Mouse (Mus musculus) adrenal gland, postnatal 10 days (tissue): ENCODE data around the gene Olfr1046. TPM values are rescaled to one million over a fixed set of nuclear protein-coding genes. Genes with fewer than 3 reads are reported as not detected.
"Not testable (repeated sequence)": the region's sequence is repeated elsewhere in the genome, so short reads cannot be mapped to it uniquely, and the experiment has no call there.

Experiments used
- DNase-seq: peaks from one replicate; pipeline ENCODE4 v3.0.0; 2021; ENCODE audit warnings: mixed read lengths
- long read RNA-seq, 2 experiments: library from polyadenylated mRNA; stranded (forward); transcript quantifications; one replicate each; pipeline ENCODE4 v2.0.0; 2021
- total RNA-seq, 2 experiments: library from RNA; stranded (reverse); gene quantifications; 2 replicates each; pipeline ENCODE4 v1.2.3; 2021

Gene Olfr1046
- not detected for total RNA-seq
- long read RNA-seq, experiment 1, result 0 reads
- long read RNA-seq, experiment 2, result 0 reads

GRCm38 (mm10) chr2:86219214-86219613 is at the start of gene Olfr1046:
Gene Olfr1046 (minus strand): TSS chr2:86219314.
- DNase-seq, result no peak

DNA sequence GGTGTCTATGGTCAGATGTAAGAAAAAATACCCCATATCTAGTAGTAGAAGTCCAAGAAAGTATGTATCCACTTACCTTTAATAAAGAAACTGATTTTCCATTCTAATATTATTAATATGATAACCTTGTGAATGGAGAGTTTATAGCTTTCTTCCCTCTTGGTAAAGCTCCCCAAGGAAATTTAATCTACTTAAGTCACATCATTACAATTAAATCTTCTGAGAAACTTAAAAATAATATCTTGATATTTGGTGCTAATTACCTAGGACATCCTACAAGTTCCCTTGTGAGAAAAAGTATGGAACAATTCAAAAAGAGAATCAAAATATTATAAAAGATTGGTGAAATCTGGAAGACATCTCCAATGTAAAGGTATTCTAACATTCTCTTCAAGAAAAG is 39.1 kb upstream of the Olfr1046 start, which contains the start of gene Olfr1049:
TSS of gene Olfr1049 (minus strand) at position 101 of the 400 bp plus-strand sequence.
- not testable (repeated sequence) for DNase-seq

GRCm38 (mm10) chr2:86240189-86240588 is 21.1 kb upstream of the Olfr1046 start, which contains the start of gene Olfr1048:
Gene Olfr1048 (minus strand): TSS chr2:86240289.
- no peak for DNase-seq

- no peak for DNase-seq
Observed at GRCm38 (mm10) chr2:86231301-86231700, 12.2 kb upstream of the Olfr1046 start, which contains the start of gene Olfr1047. Gene Olfr1047 (minus strand): TSS chr2:86231401.

DNA sequence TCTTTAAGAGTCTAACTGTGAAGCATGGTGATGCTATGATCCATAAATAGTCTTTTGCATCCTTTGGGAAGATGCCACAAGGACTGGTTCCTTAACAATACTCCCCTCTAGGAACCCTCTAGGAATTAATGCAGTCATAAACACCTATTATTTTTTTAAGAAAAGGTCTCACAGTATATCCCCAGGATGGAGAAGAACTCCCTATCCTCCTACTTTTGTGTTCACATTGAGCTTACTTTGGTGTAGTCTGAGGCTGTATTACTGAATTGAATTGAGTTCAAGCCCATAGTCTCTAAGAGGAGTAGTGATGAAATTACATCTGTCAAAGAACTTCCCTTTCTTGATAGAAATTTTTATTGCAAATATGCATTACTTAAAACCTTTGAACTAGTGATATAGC is 16.2 kb downstream of the Olfr1046 start, which contains the start of gene Olfr1045:
TSS of gene Olfr1045 (minus strand) at position 101 of the 400 bp plus-strand sequence.
- no peak for DNase-seq

- DNase-seq, result no peak
Observed at GRCm38 (mm10) chr2:86195863-86196262, 23.3 kb downstream of the Olfr1046 start.

GRCm38 (mm10) chr2:86185583-86185982 is 33.5 kb downstream of the Olfr1046 start, which contains the start of gene Olfr52:
Gene Olfr52 (minus strand): TSS chr2:86185683.
- no peak for DNase-seq

GRCm38 (mm10) chr2:86179950-86180349 is 39.2 kb downstream of the Olfr1046 start:
- DNase-seq, result no peak

- no peak for DNase-seq
Observed at GRCm38 (mm10) chr2:86177720-86178119, 41.4 kb downstream of the Olfr1046 start, which contains the start of gene Olfr1044. Gene Olfr1044 (minus strand): TSS chr2:86177820.

GRCm38 (mm10) chr2:86175422-86175821 is 43.7 kb downstream of the Olfr1046 start:
- DNase-seq, result not testable (repeated sequence)

DNA sequence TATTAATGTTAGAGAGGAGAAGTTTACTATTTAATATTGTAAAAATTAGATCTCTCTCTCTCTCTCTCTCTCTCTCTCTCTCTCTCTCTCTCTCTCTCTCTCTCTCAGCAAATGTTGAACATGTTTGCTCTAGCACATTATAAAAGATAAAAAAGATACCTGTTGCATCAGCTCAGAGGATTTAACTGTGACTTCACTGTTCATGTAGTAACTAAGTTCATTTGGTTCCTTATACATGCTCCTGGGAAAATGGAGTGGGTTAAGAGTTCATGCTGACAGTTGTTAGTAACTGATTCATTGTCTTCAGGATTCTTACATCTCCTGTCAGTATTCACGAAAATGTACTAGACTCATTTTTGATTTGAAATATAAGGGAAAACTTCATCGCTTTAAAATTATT is 51.7 kb downstream of the Olfr1046 start, which contains the start of gene Olfr1043:
TSS of gene Olfr1043 (minus strand) at position 101 of the 400 bp plus-strand sequence.
- DNase-seq, result no peak

Other genes with a start within 250 kb of the Olfr1046 start
- not detected for gene Olfr1029, start 245.4 kb downstream of the Olfr1046 start, total RNA-seq
- gene Olfr1030, start 240.0 kb downstream of the Olfr1046 start, total RNA-seq, result not detected
- not detected for gene Olfr1031, start 229.0 kb downstream of the Olfr1046 start, total RNA-seq
- gene Olfr1032, start 213.8 kb downstream of the Olfr1046 start, total RNA-seq, result not detected
- gene Olfr1033, start 198.7 kb downstream of the Olfr1046 start, total RNA-seq, result 1 to 10 TPM; 2.8 to 3.9 TPM
- gene Olfr1034, start 173.5 kb downstream of the Olfr1046 start, total RNA-seq, result under 1 TPM; 0.12 to 0.15 TPM
- not detected for gene Olfr1036, start 145.3 kb downstream of the Olfr1046 start, total RNA-seq
- not detected for gene Olfr1037, start 131.9 kb downstream of the Olfr1046 start, total RNA-seq
- not detected for gene Olfr1039, start 83.4 kb downstream of the Olfr1046 start, total RNA-seq
- gene Olfr1040, start 72.6 kb downstream of the Olfr1046 start, total RNA-seq, result not detected
- not detected for gene Olfr1042, start 57.5 kb downstream of the Olfr1046 start, total RNA-seq
- not detected for gene Olfr1043, start 51.8 kb downstream of the Olfr1046 start, total RNA-seq
- gene Olfr1044, start 41.5 kb downstream of the Olfr1046 start, total RNA-seq, result not detected
- gene Olfr52, start 33.6 kb downstream of the Olfr1046 start, total RNA-seq, result not detected
- not detected for gene Olfr1045, start 16.3 kb downstream of the Olfr1046 start, total RNA-seq
- not detected for gene Olfr1047, start 12.1 kb upstream of the Olfr1046 start, total RNA-seq
- gene Olfr1048, start 21.0 kb upstream of the Olfr1046 start, total RNA-seq, result not detected
- gene Olfr1049, start 39.0 kb upstream of the Olfr1046 start, total RNA-seq, result not detected
- gene Olfr1051, start 59.8 kb upstream of the Olfr1046 start, total RNA-seq, result not detected
- not detected for gene Olfr1052, start 73.1 kb upstream of the Olfr1046 start, total RNA-seq
- gene Olfr1053, start 96.0 kb upstream of the Olfr1046 start, total RNA-seq, result not detected
- not detected for gene Olfr1054, start 116.1 kb upstream of the Olfr1046 start, total RNA-seq
- not detected for gene Olfr1055, start 131.0 kb upstream of the Olfr1046 start, total RNA-seq
- not detected for gene Olfr1056, start 143.2 kb upstream of the Olfr1046 start, total RNA-seq
- gene Olfr1057, start 159.1 kb upstream of the Olfr1046 start, total RNA-seq, result not detected
- not detected for gene Olfr1058, start 169.2 kb upstream of the Olfr1046 start, total RNA-seq
- gene Olfr1061, start 194.7 kb upstream of the Olfr1046 start, total RNA-seq, result not detected
- gene Olfr1062, start 207.4 kb upstream of the Olfr1046 start, total RNA-seq, result not detected
- gene Olfr1065, start 231.3 kb upstream of the Olfr1046 start, total RNA-seq, result not detected
- gene Olfr1066, start 237.0 kb upstream of the Olfr1046 start, total RNA-seq, result not detected